Mouse (Mus musculus) C2C12 (cell line): ENCODE data around the gene Tada3.

Experiments
- CEBPB ChIP-seq: IDR thresholded peaks from one replicate; pipeline ENCODE4 v1.6.1; 2011; ENCODE audit warnings: low read depth, mild to moderate bottlenecking, control low read depth, moderate library complexity
- CTCF ChIP-seq: IDR thresholded peaks from one replicate; pipeline ENCODE4 v1.5.1; 2011; ENCODE audit not compliant: control insufficient read depth, insufficient read depth, insufficient read length

DNA sequence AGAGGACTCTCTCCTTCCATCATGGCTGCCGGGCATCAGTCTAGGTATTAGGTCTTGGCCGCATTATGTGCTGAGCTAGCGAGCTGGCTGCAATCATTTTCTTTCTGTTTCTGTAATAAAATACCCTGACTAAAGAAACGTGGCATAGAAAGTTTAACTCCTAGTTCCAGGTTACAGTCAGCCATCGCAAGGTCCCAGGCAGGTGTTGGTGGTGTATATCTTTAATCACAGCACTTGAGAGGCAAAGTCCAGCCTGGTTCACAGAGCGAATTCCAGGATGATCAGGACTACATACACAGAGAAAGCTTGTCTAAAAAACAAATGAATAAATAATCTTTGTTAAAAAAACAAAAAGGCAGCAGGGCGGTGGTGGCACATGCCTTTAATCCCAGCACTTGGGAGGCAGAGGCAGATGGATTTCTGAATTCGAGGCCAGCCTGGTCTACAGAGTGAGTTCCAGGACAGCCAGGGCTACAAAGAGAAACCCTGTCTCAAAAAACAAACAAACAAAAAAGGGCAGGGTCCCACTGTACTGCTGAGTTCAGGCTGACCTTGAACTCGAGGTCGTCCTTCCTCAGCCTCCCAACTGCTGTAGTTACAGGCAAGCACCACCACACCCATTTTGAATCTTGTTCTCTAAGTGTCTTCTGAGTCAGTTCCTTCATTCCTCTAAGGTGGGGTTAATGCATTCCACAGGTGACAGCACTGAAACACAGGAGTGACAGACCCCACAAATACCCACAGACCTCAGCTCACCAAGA, 18.8 kb upstream of the Tada3 start:
- TF ChIP-seq CTCF (no peak), CEBPB (no peak)
